Mouse (Mus musculus) hindbrain, embryonic 14.5 days (tissue): ENCODE measurements around the gene Veph1. TPM values are rescaled to one million over a fixed set of nuclear protein-coding genes. Genes with fewer than 3 reads are reported as not detected.

Experiments
- ATAC-seq: fragments of 200-750 bp; cut with Nextera tagmentation; 2 replicates; pipeline ENCODE4 v1.8.0; 2017; ENCODE audit warnings: moderate number of reproducible peaks, mild to moderate bottlenecking, moderate TSS enrichment, moderate library complexity; ENCODE audit not compliant: low FRiP score
- DNase-seq: peaks from one replicate; pipeline ENCODE4 v3.0.0-alpha.2; 2015; ENCODE audit warnings: low spot score
- H3K27ac ChIP-seq: fragments of 300-500 bp; sonication (generic); 2 replicates; pipeline ENCODE4 v1.5.1; 2014; ENCODE audit warnings: mild to moderate bottlenecking, moderate library complexity
- H3K27me3 ChIP-seq: fragments of 300-500 bp; sonication (generic); 2 replicates; pipeline ENCODE4 v1.6.1; 2014; ENCODE audit warnings: mild to moderate bottlenecking, low read length, mixed read lengths; ENCODE audit not compliant: control insufficient read depth, insufficient read depth
- H3K36me3 ChIP-seq: fragments of 300-500 bp; sonication (generic); replicated peaks from 2 replicates; pipeline ENCODE4 v1.6.1; 2014; ENCODE audit not compliant: control insufficient read depth, insufficient read depth
- H3K4me1 ChIP-seq: fragments of 300-500 bp; sonication (generic); replicated peaks from 2 replicates; pipeline ENCODE4 v1.6.1; 2014; ENCODE audit warnings: antibody characterized with exemption, low read length, mixed read lengths; ENCODE audit not compliant: control insufficient read depth, insufficient read depth
- H3K4me2 ChIP-seq: fragments of 300-500 bp; sonication (generic); replicated peaks from 2 replicates; pipeline ENCODE4 v1.6.1; 2014; ENCODE audit warnings: mild to moderate bottlenecking, moderate library complexity
- H3K4me3 ChIP-seq: fragments of 300-500 bp; sonication (generic); replicated peaks from 2 replicates; pipeline ENCODE4 v1.5.1; 2014; ENCODE audit warnings: mild to moderate bottlenecking, low read length
- H3K9ac ChIP-seq: fragments of 300-500 bp; sonication (generic); 2 replicates; pipeline ENCODE4 v1.6.1; 2014
- H3K9me3 ChIP-seq: fragments of 300-500 bp; sonication (generic); 2 replicates; pipeline ENCODE4 v1.6.1; 2016; ENCODE audit warnings: low read length; ENCODE audit not compliant: control insufficient read depth
- WGBS: fragments of 180-500 bp; shearing (Covaris S2); extraction: QIAGEN DNeasy Blood & Tissue Kit; methylation state at CpG from one replicate; pipeline ENCODE4 v1.1.7; 2014; 5-methylcytosine and 5-hydroxymethylcytosine counted together
- polyA plus RNA-seq: library from polyadenylated mRNA; unstranded; fragments of >200 nt; fragmentation: Nextera tagmentation; extraction: Ambion mirVana; gene quantifications from 2 replicates; pipeline ENCODE4 v1.2.1, GENCODE M21; 2014

Veph1 gene
- polyA plus RNA-seq, 1 experiment from 2014 or later, result 2.7 TPM

- WGBS, result 72% methylated on average over 4 of the region's 4 CpGs
- no peak overlapping the region for H3K4me2 ChIP-seq
- no peak overlapping the region for H3K27ac ChIP-seq
- H3K27me3 ChIP-seq, result no peaks in the 10 kb centered on the region
- DNase-seq (no peak), ATAC-seq (no peak)
- H3K4me3 ChIP-seq, result no peak overlapping the region
- no peaks in the 10 kb centered on the region for H3K36me3 ChIP-seq
- H3K9me3 ChIP-seq, result no peaks in the 10 kb centered on the region
- H3K4me1 ChIP-seq, result no peaks in the 10 kb centered on the region
- no peak overlapping the region for H3K9ac ChIP-seq
Measured at GRCm38 (mm10) chr3:66208836-66209573, 87.6 kb downstream of the Veph1 start.

DNA sequence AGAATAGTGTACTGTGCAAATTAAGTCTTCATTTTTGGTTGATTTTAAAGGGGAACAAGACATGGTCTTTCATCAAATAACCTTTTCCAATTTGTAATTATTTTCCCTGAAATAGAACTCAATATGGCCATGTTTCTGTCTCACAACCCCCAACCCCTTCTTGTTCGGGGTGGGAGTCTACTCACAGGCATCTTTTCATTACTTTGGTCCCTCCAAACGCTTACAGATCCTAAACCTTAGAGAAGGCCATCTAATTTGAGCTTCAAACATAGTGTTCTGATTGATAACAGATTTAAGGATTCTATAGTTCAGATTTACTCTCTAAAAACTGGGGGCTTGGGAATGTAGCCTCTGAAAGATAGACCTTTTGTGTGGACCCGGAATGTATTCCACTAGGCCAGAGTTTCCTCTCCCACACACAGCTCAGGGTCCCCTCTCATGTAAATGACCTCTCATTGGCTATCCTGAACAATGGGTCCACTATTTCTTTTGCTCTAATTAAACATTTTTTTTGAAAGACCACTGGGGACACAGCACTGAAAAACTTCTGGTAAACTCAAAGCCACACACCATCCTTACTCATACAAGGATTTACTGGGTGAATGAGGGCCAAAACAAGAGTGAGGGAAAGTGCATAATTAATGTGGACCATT lies 102.6 kb downstream of the Veph1 start:
- WGBS, result 72% methylated on average over 3 of the region's 3 CpGs
- no peaks in the 10 kb centered on the region for H3K36me3 ChIP-seq
- no peak overlapping the region for H3K4me3 ChIP-seq
- no peak overlapping the region for H3K27ac ChIP-seq
- H3K9me3 ChIP-seq, result no peaks in the 10 kb centered on the region
- DNase-seq, result no peak
- H3K4me2 ChIP-seq, result no peak overlapping the region
- H3K9ac ChIP-seq, result no peak overlapping the region
- H3K27me3 ChIP-seq, result no peaks in the 10 kb centered on the region
- H3K4me1 ChIP-seq, result no peaks in the 10 kb centered on the region
- ATAC-seq, result no peak

DNA sequence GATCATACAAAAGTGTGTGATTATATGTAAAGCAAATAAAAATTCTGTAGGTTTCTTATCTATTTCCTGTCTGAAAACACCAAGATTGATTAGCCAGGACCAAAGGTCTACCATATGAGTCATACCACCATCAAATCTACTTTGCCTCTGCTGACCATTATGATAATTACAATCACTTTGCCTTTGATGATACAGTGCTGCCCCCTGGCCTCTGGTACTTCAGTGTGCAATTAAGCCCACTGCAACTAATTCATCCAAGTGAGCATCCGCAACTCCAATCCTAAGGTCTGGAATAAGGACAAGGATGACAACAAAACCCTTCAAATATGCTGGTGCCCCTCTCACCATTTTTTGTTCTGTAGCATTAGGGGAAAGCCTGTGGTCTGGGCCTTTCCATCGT lies 117.0 kb downstream of the Veph1 start:
- Histone ChIP-seq H3K9me3 (no peaks in the 10 kb centered on the region), H3K27me3 (no peaks in the 10 kb centered on the region), H3K36me3 (no peaks in the 10 kb centered on the region), H3K9ac (no peak overlapping the region), H3K4me2 (no peak overlapping the region), H3K27ac (no peak overlapping the region), H3K4me1 (no peaks in the 10 kb centered on the region), H3K4me3 (no peak overlapping the region)
- DNase-seq, result no peak
- 83% methylated on average over 2 of the region's 2 CpGs for WGBS
- no peak for ATAC-seq

DNA sequence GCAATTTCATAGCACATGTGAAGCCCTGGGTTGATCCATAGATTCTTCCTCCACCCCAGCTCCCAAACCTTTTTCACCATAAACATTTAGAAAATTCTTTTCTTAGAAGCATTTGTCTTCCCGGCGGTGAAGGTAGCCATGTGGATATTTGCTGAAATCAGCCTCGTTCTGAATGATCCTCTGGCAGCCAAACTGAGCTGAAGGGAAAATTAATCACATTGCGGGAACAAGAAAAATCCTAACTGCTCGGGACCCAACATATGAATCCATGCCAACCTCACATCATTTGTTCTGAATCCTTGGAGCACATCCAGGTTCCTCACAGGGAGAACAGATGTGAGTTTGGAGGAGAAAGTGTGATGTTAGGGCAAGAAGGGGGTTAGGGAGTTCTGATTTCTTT lies 123.7 kb downstream of the Veph1 start:
- Histone ChIP-seq H3K4me3 (no peak overlapping the region), H3K4me2 (no peak overlapping the region), H3K9ac (no peak overlapping the region), H3K27me3 (no peaks in the 10 kb centered on the region), H3K4me1 (no peaks in the 10 kb centered on the region), H3K27ac (no peak overlapping the region), H3K9me3 (no peaks in the 10 kb centered on the region), H3K36me3 (no peaks in the 10 kb centered on the region)
- WGBS, result 60% methylated on average over 5 of the region's 5 CpGs
- ATAC-seq (no peak), DNase-seq (no peak)

DNA sequence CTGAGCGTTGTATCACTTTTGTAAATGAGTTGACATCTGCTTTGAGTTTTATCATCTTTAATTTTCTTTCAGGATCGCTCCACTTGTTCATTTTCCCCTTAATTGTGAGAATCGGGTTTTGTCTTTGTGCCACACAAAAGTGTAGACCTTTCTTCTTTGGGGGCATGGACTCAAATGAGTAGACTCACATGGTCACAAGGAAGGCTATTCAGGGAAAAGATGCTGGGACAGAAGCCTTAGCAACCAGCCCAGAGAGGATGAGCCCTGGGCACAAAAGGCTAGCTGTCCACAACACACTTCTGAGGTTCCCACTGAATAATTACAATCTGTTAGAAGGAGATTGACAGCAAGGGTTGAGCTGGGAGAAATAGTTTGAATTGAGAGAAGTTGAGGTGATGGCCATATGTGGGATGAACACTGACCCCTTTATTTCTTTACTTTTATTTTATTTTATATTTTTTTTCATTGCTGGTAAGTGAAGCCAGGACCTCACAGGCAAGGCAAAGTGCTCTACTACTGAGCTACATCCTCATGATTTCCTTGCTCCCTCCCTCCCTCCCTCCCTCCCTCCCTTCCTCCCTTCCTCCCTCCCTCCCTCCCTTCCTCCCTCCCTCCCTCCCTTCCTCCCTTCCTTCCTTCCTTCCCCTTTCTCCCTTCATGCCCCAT lies 126.6 kb downstream of the Veph1 start:
- Histone ChIP-seq H3K36me3 (no peaks in the 10 kb centered on the region), H3K4me3 (no peak overlapping the region), H3K27ac (no peak overlapping the region), H3K9ac (no peak overlapping the region), H3K4me2 (no peak overlapping the region), H3K27me3 (no peaks in the 10 kb centered on the region), H3K4me1 (no peaks in the 10 kb centered on the region), H3K9me3 (no peaks in the 10 kb centered on the region)
- no peak for DNase-seq
- ATAC-seq, result peak; percentile 68; the same call in 1 of the 2 replicates
- WGBS, result 15% methylated on average over 3 of the region's 3 CpGs

DNA sequence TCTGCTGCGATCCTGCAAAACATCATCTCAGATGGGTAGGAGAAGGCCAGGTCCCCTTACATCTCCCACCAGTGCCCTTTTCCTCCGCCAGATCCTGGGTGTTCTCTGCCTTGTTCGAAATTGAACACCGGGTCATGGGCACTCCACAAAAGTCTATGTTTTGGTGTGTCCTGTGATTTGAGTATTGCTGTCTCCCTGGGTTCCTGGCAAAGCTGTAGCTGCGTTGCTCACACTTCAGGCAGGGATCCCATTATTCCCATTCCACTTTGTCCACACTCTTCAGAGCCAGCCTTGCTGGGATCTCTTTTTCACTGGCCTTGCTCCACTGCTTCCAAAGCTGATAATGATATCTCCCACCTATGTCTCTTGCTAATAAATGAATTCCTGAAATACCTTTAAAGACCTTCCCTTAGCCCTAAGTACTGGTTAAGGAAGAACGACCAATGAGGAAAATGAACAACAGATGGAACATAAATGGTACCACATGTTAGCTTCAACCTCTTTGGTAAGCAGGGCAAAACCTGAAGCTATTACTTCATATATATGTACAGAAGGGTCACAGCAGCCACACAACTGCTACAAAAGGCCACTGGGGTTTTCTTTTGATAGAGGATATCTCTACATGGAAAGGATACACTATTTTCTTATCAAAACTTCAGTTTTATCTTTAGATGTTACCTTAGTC lies 129.9 kb downstream of the Veph1 start:
- no peaks in the 10 kb centered on the region for H3K27me3 ChIP-seq
- no peak overlapping the region for H3K27ac ChIP-seq
- H3K9ac ChIP-seq, result no peak overlapping the region
- H3K9me3 ChIP-seq, result no peaks in the 10 kb centered on the region
- H3K36me3 ChIP-seq, result no peaks in the 10 kb centered on the region
- no peaks in the 10 kb centered on the region for H3K4me1 ChIP-seq
- DNase-seq (no peak), ATAC-seq (no peak)
- WGBS, result 92% methylated on average over 6 of the region's 6 CpGs
- H3K4me3 ChIP-seq, result no peak overlapping the region
- no peak overlapping the region for H3K4me2 ChIP-seq

- Histone ChIP-seq H3K4me3 (no peak overlapping the region), H3K4me2 (no peak overlapping the region), H3K4me1 (no peaks in the 10 kb centered on the region), H3K27me3 (no peaks in the 10 kb centered on the region), H3K9me3 (no peaks in the 10 kb centered on the region), H3K9ac (no peak overlapping the region), H3K36me3 (no peaks in the 10 kb centered on the region), H3K27ac (no peak overlapping the region)
- no peak for DNase-seq
- 93% methylated on average over 5 of the region's 5 CpGs for WGBS
- ATAC-seq, result no peak
Measured at GRCm38 (mm10) chr3:66165026-66165425, 131.6 kb downstream of the Veph1 start.

DNA sequence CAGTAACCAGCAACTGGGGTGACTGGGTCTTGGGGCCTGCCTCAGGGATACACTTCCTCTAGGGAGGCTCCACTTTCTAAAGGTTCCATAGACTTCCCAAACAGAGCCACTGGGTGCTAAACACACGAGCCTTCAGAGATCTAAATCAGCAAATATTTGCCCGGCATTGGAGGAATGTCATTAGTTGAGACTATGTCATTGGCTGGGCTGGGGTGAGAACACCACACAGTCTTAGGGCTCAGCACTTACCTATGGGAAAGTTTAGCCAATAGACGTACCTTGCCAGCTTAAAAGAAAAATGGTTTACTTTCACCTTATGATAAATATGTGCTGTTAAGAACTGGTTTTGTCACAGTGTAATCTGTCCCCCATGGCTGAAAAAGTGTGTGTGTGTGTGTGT lies 132.1 kb downstream of the Veph1 start:
- Histone ChIP-seq H3K9ac (no peak overlapping the region), H3K36me3 (no peaks in the 10 kb centered on the region), H3K27ac (no peak overlapping the region), H3K4me2 (no peak overlapping the region), H3K4me1 (no peaks in the 10 kb centered on the region), H3K4me3 (no peak overlapping the region), H3K27me3 (no peaks in the 10 kb centered on the region), H3K9me3 (no peaks in the 10 kb centered on the region)
- ATAC-seq (no peak), DNase-seq (no peak)
- 75% methylated on average over 3 of the region's 3 CpGs for WGBS

DNA sequence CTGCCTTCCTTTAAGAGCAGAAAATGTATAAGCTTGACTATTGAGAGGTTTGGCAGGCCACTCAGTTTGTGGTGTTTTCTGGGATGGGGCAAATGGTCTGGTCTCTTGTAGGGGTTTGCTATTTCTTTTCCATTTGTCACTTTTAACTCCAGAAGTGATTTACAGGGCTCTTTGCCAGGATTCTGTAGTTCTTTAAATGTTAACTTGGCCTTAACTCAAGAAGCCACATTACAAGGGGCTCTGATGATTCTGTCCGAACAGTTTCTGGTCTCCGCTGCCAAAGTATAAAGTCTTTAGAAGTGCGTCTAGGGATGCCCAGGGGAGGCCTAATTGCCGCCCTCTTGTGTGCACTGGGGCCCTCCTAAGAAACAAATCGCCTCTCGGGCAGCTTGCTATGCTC lies 134.0 kb downstream of the Veph1 start:
- Histone ChIP-seq H3K27ac (no peak overlapping the region), H3K4me3 (no peak overlapping the region), H3K27me3 (no peaks in the 10 kb centered on the region), H3K9ac (no peak overlapping the region), H3K4me1 (no peaks in the 10 kb centered on the region), H3K36me3 (no peaks in the 10 kb centered on the region), H3K9me3 (no peaks in the 10 kb centered on the region), H3K4me2 (no peak overlapping the region)
- ATAC-seq (no peak), DNase-seq (no peak)
- 70% methylated on average over 6 of the region's 6 CpGs for WGBS
